Mouse (Mus musculus) kidney, postnatal 0 days (tissue): ENCODE data around the gene Tsn. TPM values are rescaled to one million over a fixed set of nuclear protein-coding genes. Genes with fewer than 3 reads are reported as not detected.

ENCODE experiments used
- ATAC-seq: fragments of 200-750 bp; cut with Nextera tagmentation; replicated peaks from 2 replicates; pipeline ENCODE4 v1.8.0; 2017; ENCODE audit warnings: low read depth, moderate number of reproducible peaks, moderate TSS enrichment, moderate library complexity; ENCODE audit not compliant: low FRiP score
- DNase-seq: peaks from one replicate; pipeline ENCODE4 v3.0.0-alpha.2; 2016; ENCODE audit warnings: low spot score
- H3K27ac ChIP-seq: fragments of 300-500 bp; sonication (generic); 2 replicates; pipeline ENCODE4 v1.5.1; 2014; ENCODE audit warnings: mild to moderate bottlenecking
- H3K27me3 ChIP-seq: fragments of 300-500 bp; sonication (generic); 2 replicates; pipeline ENCODE4 v1.6.1; 2014; ENCODE audit warnings: low read length, mixed read lengths; ENCODE audit not compliant: insufficient read depth
- H3K36me3 ChIP-seq: fragments of 300-500 bp; sonication (generic); 2 replicates; pipeline ENCODE4 v1.6.1; 2014; ENCODE audit warnings: low read length, mixed read lengths; ENCODE audit not compliant: insufficient read depth
- H3K4me1 ChIP-seq: fragments of 300-500 bp; sonication (generic); replicated peaks from 2 replicates; pipeline ENCODE4 v1.6.1; 2014; ENCODE audit warnings: antibody characterized with exemption, low read length, mixed read lengths; ENCODE audit not compliant: insufficient read depth
- H3K4me2 ChIP-seq: fragments of 300-500 bp; sonication (generic); 2 replicates; pipeline ENCODE4 v1.6.1; 2014; ENCODE audit warnings: mild to moderate bottlenecking, low read length, moderate library complexity, mixed read lengths
- H3K4me3 ChIP-seq: fragments of 300-500 bp; sonication (generic); replicated peaks from 2 replicates; pipeline ENCODE4 v1.5.1; 2014; ENCODE audit warnings: low read depth, low read length
- H3K9ac ChIP-seq: fragments of 300-500 bp; sonication (generic); 2 replicates; pipeline ENCODE4 v1.6.1; 2014; ENCODE audit warnings: low read depth, low read length
- H3K9me3 ChIP-seq: fragments of 300-500 bp; sonication (generic); replicated peaks from 2 replicates; pipeline ENCODE4 v1.6.1; 2016; ENCODE audit warnings: low read length, inconsistent platforms, mixed read lengths
- CTCF ChIP-seq: IDR thresholded peaks from 2 replicates; pipeline ENCODE4 v1.5.1; 2016; ENCODE audit warnings: antibody characterized with exemption, low read depth, mild to moderate bottlenecking, moderate library complexity
- WGBS: fragments of 180-500 bp; shearing (Covaris S2); extraction: QIAGEN DNeasy Blood & Tissue Kit; methylation state at CpG from one replicate; pipeline ENCODE4 v1.1.7; 2014; 5-methylcytosine and 5-hydroxymethylcytosine counted together
- polyA plus RNA-seq: library from polyadenylated mRNA; unstranded; fragments of >200 nt; fragmentation: Nextera tagmentation; extraction: Ambion mirVana; gene quantifications from 2 replicates; pipeline ENCODE4 v1.2.1, GENCODE M21; 2015

Gene Tsn
- polyA plus RNA-seq, 1 experiment from 2014 or later: 273 TPM

GRCm38 (mm10) chr1:118294826-118295225, 16.7 kb downstream of the Tsn start:
- Histone ChIP-seq H3K36me3 (peaks cover 28% of the 10 kb centered on the region), H3K9me3 (no peaks in the 10 kb centered on the region), H3K4me1 (no peaks in the 10 kb centered on the region), H3K27me3 (no peaks in the 10 kb centered on the region), H3K27ac (no peak overlapping the region), H3K4me2 (no peak overlapping the region), H3K4me3 (no peak overlapping the region), H3K9ac (no peak overlapping the region)
- no peak for ATAC-seq
- TF ChIP-seq CTCF: no peak
- DNase-seq: no peak
- WGBS: 87% methylated on average over 5 of the region's 5 CpGs

GRCm38 (mm10) chr1:118294192-118294591, 17.3 kb downstream of the Tsn start:
- H3K4me1 ChIP-seq: no peaks in the 10 kb centered on the region
- no peak for ATAC-seq
- H3K27ac ChIP-seq: no peak overlapping the region
- H3K27me3 ChIP-seq: no peaks in the 10 kb centered on the region
- H3K9ac ChIP-seq: no peak overlapping the region
- no peak overlapping the region for H3K4me3 ChIP-seq
- DNase-seq: no peak
- H3K36me3 ChIP-seq: peaks cover 28% of the 10 kb centered on the region
- no peaks in the 10 kb centered on the region for H3K9me3 ChIP-seq
- WGBS: 97% methylated on average over 3 of the region's 3 CpGs
- TF ChIP-seq CTCF: no peak
- no peak overlapping the region for H3K4me2 ChIP-seq

- no peaks in the 10 kb centered on the region for H3K9me3 ChIP-seq
- no peak overlapping the region for H3K4me3 ChIP-seq
- no peaks in the 10 kb centered on the region for H3K4me1 ChIP-seq
- no peak overlapping the region for H3K4me2 ChIP-seq
- no peaks in the 10 kb centered on the region for H3K27me3 ChIP-seq
- no peak overlapping the region for H3K27ac ChIP-seq
- H3K36me3 ChIP-seq: peaks cover 16% of the 10 kb centered on the region
- ATAC-seq: no peak
- H3K9ac ChIP-seq: no peak overlapping the region
- 91% methylated on average over 4 of the region's 4 CpGs for whole genome bisulfite sequencing
- no peak for TF ChIP-seq CTCF
- DNase-seq: no peak
Measured at GRCm38 (mm10) chr1:118292291-118292690, 19.2 kb downstream of the Tsn start.

- peak; percentile 61 for DNase-seq
- ATAC-seq: no peak
Measured at GRCm38 (mm10) chr1:118275139-118275538, 36.4 kb downstream of the Tsn start.

GRCm38 (mm10) chr1:118251931-118252330, 59.6 kb downstream of the Tsn start:
- Histone ChIP-seq H3K27me3 (no peaks in the 10 kb centered on the region), H3K4me2 (no peak overlapping the region), H3K27ac (no peak overlapping the region), H3K4me1 (no peaks in the 10 kb centered on the region), H3K36me3 (no peaks in the 10 kb centered on the region), H3K9ac (no peak overlapping the region), H3K4me3 (no peak overlapping the region), H3K9me3 (no peaks in the 10 kb centered on the region)
- DNase-seq (no peak), ATAC-seq (no peak)
- TF ChIP-seq CTCF: no peak
- 29% methylated on average over 2 of the region's 2 CpGs for WGBS

More at GRCm38 (mm10) chr1:118275139-118275538, 36.4 kb downstream of the Tsn start:
- Histone ChIP-seq H3K27me3 (no peaks in the 10 kb centered on the region), H3K4me2 (no peak overlapping the region), H3K27ac (no peak overlapping the region), H3K36me3 (no peaks in the 10 kb centered on the region), H3K9me3 (no peaks in the 10 kb centered on the region), H3K9ac (no peak overlapping the region), H3K4me3 (no peak overlapping the region), H3K4me1 (no peaks in the 10 kb centered on the region)
- peak; percentile 73 for TF ChIP-seq CTCF
- WGBS: 21% methylated on average over 2 of the region's 2 CpGs

Other genes with a start within 250 kb of the Tsn start
- 0.05 and 0.10 TPM in 2 replicates for gene Gm29106, start 135.2 kb downstream of the Tsn start, polyA plus RNA-seq
- gene Nifk, start 10.1 kb upstream of the Tsn start, polyA plus RNA-seq: 77.8 and 79.0 TPM in 2 replicates
- 15.7 and 16.5 TPM in 2 replicates for gene Clasp1, start 77.3 kb upstream of the Tsn start, polyA plus RNA-seq